Mouse (Mus musculus) cerebellum, adult 2 months (tissue): ENCODE results near the gene Hk1. TPM values are rescaled to one million over a fixed set of nuclear protein-coding genes. Genes with fewer than 3 reads are reported as not detected.

Experiments
- DNase-seq, 2 experiments: peaks; one replicate each; pipeline ENCODE4 v3.0.0; 2021
- H3K27ac ChIP-seq: fragments of 200-500 bp; 2 replicates; pipeline ENCODE4 v1.5.1; 2012; ENCODE audit warnings: low read length, control low read depth, inconsistent platforms; ENCODE audit not compliant: insufficient read depth
- H3K27me3 ChIP-seq: fragments of 200-500 bp; 2 replicates; pipeline ENCODE4 v1.6.1; 2012; ENCODE audit warnings: inconsistent platforms, mild to moderate bottlenecking, low read length, moderate library complexity; ENCODE audit not compliant: control insufficient read depth, insufficient read depth
- H3K4me1 ChIP-seq: fragments of 200-500 bp; 2 replicates; pipeline ENCODE4 v1.6.1; 2011; ENCODE audit warnings: low read length; ENCODE audit not compliant: control insufficient read depth, insufficient read depth
- H3K4me3 ChIP-seq: fragments of 200-500 bp; replicated peaks from 2 replicates; pipeline ENCODE3; 2011; ENCODE audit warnings: mild to moderate bottlenecking, low read depth, low read length, control low read depth; ENCODE audit not compliant: insufficient read depth
- CTCF ChIP-seq: fragments of 200-500 bp; IDR thresholded peaks from 2 replicates; pipeline ENCODE4 v1.5.1; 2011; ENCODE audit warnings: low read depth, mild to moderate bottlenecking, control low read depth, low read length, moderate library complexity, borderline replicate concordance; ENCODE audit not compliant: insufficient read depth
- POLR2A ChIP-seq: fragments of 200-500 bp; IDR thresholded peaks from 2 replicates; pipeline ENCODE4 v1.6.1; 2011; ENCODE audit warnings: low read length, control low read depth, borderline replicate concordance; ENCODE audit not compliant: insufficient read depth
- WGBS: fragments of 180-500 bp; shearing (Covaris S2); methylation state at CpG from one replicate; pipeline ENCODE4 v1.1.7; 2018; 5-methylcytosine and 5-hydroxymethylcytosine counted together
- polyA plus RNA-seq: library from polyadenylated mRNA; depleted of rRNA; stranded (reverse); fragments of >200 nt; gene quantifications from 2 replicates; pipeline ENCODE4 v1.2.3, GENCODE M21; 2012; rRNA removed

The Hk1 gene
- polyA plus RNA-seq, 1 experiment = 206 TPM

- under 1% methylated on average over 59 of the region's 59 CpGs for WGBS
- peak; percentile 96 for DNase-seq
- TF ChIP-seq CTCF (no peak), POLR2A (peak; percentile 77)
- H3K27me3 ChIP-seq = no peaks in the 10 kb centered on the region
- H3K4me1 ChIP-seq = peaks cover 12% of the 10 kb centered on the region
- peak within 1 kb of the TSS; percentile 64 for H3K4me3 ChIP-seq
- H3K27ac ChIP-seq = peak within 1 kb of the TSS; percentile 16; the same call in 1 of the 2 replicates
Measured at GRCm38 (mm10) chr10:62230708-62231394, 148.9 kb downstream of the Hk1 start, which contains the start of gene Tspan15. Gene Tspan15 (minus strand): TSS chr10:62231251.

GRCm38 (mm10) chr10:62228126-62228525, 151.6 kb downstream of the Hk1 start:
- peak; percentile 41 to 53 for DNase-seq
- WGBS = 22% methylated on average over 6 of the region's 6 CpGs
- Histone ChIP-seq H3K4me3 (no peak overlapping the region), H3K4me1 (peaks cover 16% of the 10 kb centered on the region), H3K27me3 (no peaks in the 10 kb centered on the region), H3K27ac (no peak overlapping the region)
- TF ChIP-seq CTCF (no peak), POLR2A (no peak)

- Histone ChIP-seq H3K4me3 (no peak overlapping the region), H3K27me3 (no peaks in the 10 kb centered on the region), H3K4me1 (peaks cover 16% of the 10 kb centered on the region), H3K27ac (no peak overlapping the region)
- TF ChIP-seq POLR2A = no peak
- 94% methylated on average over 7 of the region's 7 CpGs for WGBS
- DNase-seq = no peak
Measured at GRCm38 (mm10) chr10:62225839-62226238, 153.9 kb downstream of the Hk1 start.

GRCm38 (mm10) chr10:62224231-62224630, 155.5 kb downstream of the Hk1 start:
- WGBS = 85% methylated on average over 6 of the region's 6 CpGs
- no peak for DNase-seq
- Histone ChIP-seq H3K4me3 (no peak overlapping the region), H3K4me1 (peaks cover 13% of the 10 kb centered on the region), H3K27me3 (no peaks in the 10 kb centered on the region), H3K27ac (no peak overlapping the region)
- TF ChIP-seq CTCF (no peak), POLR2A (no peak)

GRCm38 (mm10) chr10:62222777-62223176, 156.9 kb downstream of the Hk1 start:
- TF ChIP-seq CTCF (no peak), POLR2A (no peak)
- H3K4me1 ChIP-seq = peaks cover 9% of the 10 kb centered on the region
- no peak overlapping the region for H3K4me3 ChIP-seq
- DNase-seq = no peak
- H3K27ac ChIP-seq = no peak overlapping the region
- 89% methylated on average over 17 of the region's 17 CpGs for WGBS
- no peaks in the 10 kb centered on the region for H3K27me3 ChIP-seq

- no peak overlapping the region for H3K27ac ChIP-seq
- WGBS = 90% methylated on average over 2 of the region's 2 CpGs
- H3K4me3 ChIP-seq = no peak overlapping the region
- peaks cover 17% of the 10 kb centered on the region for H3K4me1 ChIP-seq
- no peaks in the 10 kb centered on the region for H3K27me3 ChIP-seq
- no peak for TF ChIP-seq POLR2A
- no peak for TF ChIP-seq CTCF
- no peak for DNase-seq
Measured at GRCm38 (mm10) chr10:62221647-62222046, 158.1 kb downstream of the Hk1 start.

- WGBS = 66% methylated on average over 8 of the region's 8 CpGs
- H3K27me3 ChIP-seq = no peaks in the 10 kb centered on the region
- TF ChIP-seq POLR2A (no peak), CTCF (no peak)
- H3K4me3 ChIP-seq = no peak overlapping the region
- H3K27ac ChIP-seq = no peak overlapping the region
- H3K4me1 ChIP-seq = peaks cover 21% of the 10 kb centered on the region
- no peak for DNase-seq
Measured at GRCm38 (mm10) chr10:62220732-62221514, 158.8 kb downstream of the Hk1 start.

Other genes starting within 250 kb of the Hk1 start
- 0.13 and 0.18 TPM in 2 replicates for gene Neurog3, start 246.8 kb downstream of the Hk1 start, polyA plus RNA-seq
- 71.8 and 74.2 TPM in 2 replicates for gene Fam241b, start 236.0 kb downstream of the Hk1 start, polyA plus RNA-seq
- gene Tspan15, start 148.7 kb downstream of the Hk1 start, polyA plus RNA-seq = 51.2 and 55.0 TPM in 2 replicates
- gene Tacr2, start 127.5 kb downstream of the Hk1 start, polyA plus RNA-seq = 0.07 TPM in 1 of 2 replicates, not detected in the other
- 1.7 and 2.6 TPM in 2 replicates for gene Hkdc1, start 42.6 kb upstream of the Hk1 start, polyA plus RNA-seq
- gene 4930507D05Rik, start 69.6 kb upstream of the Hk1 start, polyA plus RNA-seq = 0.49 and 0.70 TPM in 2 replicates
- 37.3 TPM in 2 replicates for gene Supv3l1, start 69.8 kb upstream of the Hk1 start, polyA plus RNA-seq
- gene Vps26a, start 106.9 kb upstream of the Hk1 start, polyA plus RNA-seq = 37.1 and 39.2 TPM in 2 replicates
- 11.2 and 11.3 TPM in 2 replicates for gene Srgn, start 147.5 kb upstream of the Hk1 start, polyA plus RNA-seq
- 124 and 125 TPM in 2 replicates for gene Kif1bp, start 198.5 kb upstream of the Hk1 start, polyA plus RNA-seq
- 18.2 and 19.9 TPM in 2 replicates for gene Ddx21, start 222.4 kb upstream of the Hk1 start, polyA plus RNA-seq